Mouse (Mus musculus) urinary bladder, postnatal 14 days (tissue): ENCODE data around the gene Zfp941.
"Not testable (repeated sequence)": the region's sequence is repeated elsewhere in the genome, so short reads cannot be mapped to it uniquely, and the experiment has no call there.

Experiments
- DNase-seq: peaks from one replicate; pipeline ENCODE4 v3.0.0; 2021; ENCODE audit warnings: low spot score

Gene Zfp941

DNA sequence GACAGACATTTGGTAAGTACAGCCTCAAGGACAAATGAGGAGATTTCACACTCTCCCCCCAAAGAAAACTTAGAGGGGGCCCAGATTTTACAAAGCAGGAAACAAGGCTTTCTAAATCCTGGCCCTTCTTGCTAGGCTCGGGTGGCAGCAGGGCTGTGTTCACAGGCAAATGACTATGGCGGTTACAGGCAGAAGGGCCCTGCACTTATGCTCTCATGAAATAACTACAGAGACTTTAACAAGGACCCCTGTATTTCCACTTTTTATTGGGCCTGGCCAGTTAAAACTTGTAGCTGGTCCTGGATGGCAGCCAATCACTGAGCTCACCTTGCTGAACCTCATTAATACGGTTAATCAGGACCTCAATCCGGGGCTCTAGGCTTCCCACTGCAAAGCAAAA, 41.4 kb downstream of the Zfp941 start:
- DNase-seq = no peak

GRCm38 (mm10) chr7:140765888-140766739, 55.9 kb downstream of the Zfp941 start:
- DNase-seq = no peak

GRCm38 (mm10) chr7:140765391-140765790, 56.6 kb downstream of the Zfp941 start:
- DNase-seq = not testable (repeated sequence)

- no peak for DNase-seq
Measured at GRCm38 (mm10) chr7:140763447-140764020, 58.4 kb downstream of the Zfp941 start, which contains the start of gene Cyp2e1. Gene Cyp2e1 (plus strand): TSS chr7:140763739.

GRCm38 (mm10) chr7:140760647-140761046, 61.3 kb downstream of the Zfp941 start:
- no peak for DNase-seq
